Mouse (Mus musculus) heart, adult 8-10 months (tissue): ENCODE results near the gene Igfbp4. TPM values are rescaled to one million over a fixed set of nuclear protein-coding genes. Genes with fewer than 3 reads are reported as not detected.

Experiments
- DNase-seq: peaks from one replicate; pipeline ENCODE4 v3.0.0; 2022; ENCODE audit warnings: low spot score
- total RNA-seq, 4 experiments: library from RNA; stranded (reverse); gene quantifications; 2 replicates each; pipeline ENCODE4 v1.2.4; 2022

Gene Igfbp4
- total RNA-seq, 4 experiments from 2014 or later: 79.9 to 86.6 (median 84.1) TPM

DNA sequence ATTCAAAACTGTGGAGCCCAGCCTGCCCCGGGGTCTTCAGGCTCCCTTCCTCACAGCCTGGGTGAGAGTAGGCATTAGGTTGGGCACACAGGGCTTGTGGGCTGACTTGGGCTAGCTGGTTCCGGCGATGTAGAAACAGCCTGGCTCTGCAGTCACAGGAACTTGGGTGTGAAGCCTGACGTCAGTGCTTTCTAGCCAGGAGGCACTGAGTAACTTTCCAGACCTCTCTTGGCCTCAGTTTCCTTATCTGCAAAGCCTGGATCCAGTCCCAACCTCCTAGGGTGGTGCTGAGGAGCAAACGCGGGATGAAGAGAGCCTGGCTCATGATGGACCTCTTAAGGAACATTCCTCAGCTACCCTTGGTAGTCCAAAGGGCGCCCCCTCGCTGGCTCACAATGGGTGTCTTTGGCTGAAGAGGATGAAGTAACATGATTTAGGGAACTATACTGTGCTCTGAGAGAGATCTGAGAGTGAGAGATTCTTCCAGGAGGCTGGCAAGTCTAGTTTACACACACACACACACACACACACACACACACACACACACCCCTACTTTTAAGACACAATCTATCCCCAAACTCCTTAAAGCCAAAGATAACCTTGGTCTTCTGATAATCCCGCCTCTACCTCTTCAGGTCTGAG is 40.0 kb downstream of the Igfbp4 start:
- DNase-seq: peak; percentile 20

- no peak for DNase-seq
These were observed 40.5 kb downstream of the Igfbp4 start for GRCm38 (mm10) chr11:99081566-99081965.

DNA sequence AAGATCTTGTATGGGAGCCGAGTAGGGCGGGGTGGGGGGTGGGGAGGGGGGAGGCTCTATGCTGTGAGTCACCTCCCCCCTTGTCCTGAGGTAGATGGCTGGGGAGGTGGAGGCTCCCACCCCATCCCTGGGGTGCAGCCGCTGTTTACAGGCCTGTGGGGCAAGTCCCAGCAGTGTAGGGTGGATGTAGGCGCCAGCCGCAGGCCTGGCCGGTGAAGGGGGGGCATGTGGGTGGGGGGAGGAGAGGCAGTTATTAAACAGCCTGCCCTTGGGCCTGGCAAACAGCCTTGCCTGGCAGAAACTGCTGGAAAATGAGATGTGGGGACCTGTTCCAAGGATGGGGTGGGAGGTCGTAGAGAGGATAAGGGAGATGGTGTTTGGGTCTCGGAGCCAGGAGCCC is 41.1 kb downstream of the Igfbp4 start:
- no peak for DNase-seq

DNA sequence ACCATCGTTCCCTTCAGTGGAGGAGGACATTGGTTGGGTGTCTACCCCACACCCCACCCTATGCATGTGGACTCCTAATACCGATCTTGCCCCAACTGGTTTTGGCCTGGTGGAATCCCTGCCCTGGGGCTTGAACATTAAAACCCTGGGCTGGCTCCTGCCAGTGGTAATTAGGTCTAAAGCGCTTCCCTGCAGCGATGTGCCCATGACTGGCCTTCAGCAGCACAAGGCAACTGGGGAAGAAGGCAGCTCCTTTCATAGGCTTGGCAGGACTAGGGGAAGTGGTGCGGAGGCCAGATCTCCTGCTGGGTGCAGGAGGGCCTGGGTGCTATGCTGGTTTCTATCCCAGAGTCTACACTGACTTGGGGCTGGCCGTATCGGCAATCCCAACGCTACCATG is 42.5 kb downstream of the Igfbp4 start:
- DNase-seq: no peak

DNA sequence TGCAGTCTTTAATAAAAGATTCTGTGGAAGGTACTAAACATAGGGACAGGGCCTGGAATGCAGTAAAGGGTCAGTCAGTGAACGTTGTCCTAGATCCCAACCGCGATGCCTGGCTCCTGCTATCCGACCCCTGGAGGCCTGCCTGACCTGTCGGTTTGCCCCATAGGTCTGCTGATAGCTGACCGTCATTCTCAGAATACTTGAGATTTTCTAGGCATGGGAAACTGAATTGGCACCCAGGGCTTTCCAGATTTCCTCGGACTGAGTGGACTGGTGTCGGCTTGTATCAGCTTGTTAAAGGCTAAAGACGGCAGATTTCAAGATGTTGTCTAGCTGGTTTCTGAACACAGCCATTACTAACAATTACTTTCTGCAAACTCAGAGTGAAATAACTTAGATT is 43.3 kb downstream of the Igfbp4 start:
- no peak for DNase-seq

DNA sequence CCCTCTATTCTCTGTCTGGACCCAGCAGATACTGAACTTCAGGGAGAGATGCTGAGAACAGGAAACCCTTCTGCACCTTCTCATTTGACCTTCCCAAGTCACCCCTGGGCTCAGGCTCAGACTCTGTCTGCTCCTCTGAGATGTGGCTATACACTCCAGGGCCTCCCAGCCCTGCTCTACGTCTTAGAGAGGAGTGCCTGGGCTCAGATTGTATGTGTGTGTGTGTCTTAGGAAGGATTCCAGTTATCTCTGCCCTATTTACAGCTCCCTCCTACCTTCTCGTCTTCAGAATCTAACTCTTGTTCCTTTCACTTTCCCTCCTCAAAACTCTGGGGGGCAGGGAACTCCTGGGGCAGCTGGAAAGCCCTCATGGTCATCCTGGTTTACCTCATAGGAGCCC is 47.4 kb downstream of the Igfbp4 start:
- DNase-seq: no peak

GRCm38 (mm10) chr11:99089077-99089601 is 48.1 kb downstream of the Igfbp4 start, which contains the start of gene Tns4:
Tns4 (minus strand) TSS chr11:99089306.
- no peak for DNase-seq

GRCm38 (mm10) chr11:99090391-99090790 is 49.3 kb downstream of the Igfbp4 start:
- DNase-seq: no peak

DNA sequence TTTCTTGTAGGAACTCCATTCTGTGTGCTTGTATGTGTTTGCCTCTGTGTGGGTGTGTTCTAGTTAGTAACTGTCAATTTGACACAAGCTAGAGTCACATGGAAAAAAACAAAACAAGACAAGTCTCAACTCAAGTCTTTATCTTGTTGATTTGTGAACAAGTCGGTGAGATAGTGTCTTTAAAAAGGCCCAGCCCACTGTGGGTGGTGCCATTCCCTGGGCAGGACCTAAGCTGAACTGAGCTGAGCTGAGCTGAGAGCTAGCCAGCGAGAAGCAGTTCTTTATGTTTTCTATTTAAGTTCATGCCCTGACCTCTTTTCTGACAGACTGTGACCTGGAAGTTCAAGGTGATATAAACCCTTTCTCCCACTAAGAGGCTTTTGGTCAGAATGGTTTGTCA is 50.6 kb downstream of the Igfbp4 start:
- no peak for DNase-seq

GRCm38 (mm10) chr11:99093740-99094139 is 52.7 kb downstream of the Igfbp4 start:
- no peak for DNase-seq

DNA sequence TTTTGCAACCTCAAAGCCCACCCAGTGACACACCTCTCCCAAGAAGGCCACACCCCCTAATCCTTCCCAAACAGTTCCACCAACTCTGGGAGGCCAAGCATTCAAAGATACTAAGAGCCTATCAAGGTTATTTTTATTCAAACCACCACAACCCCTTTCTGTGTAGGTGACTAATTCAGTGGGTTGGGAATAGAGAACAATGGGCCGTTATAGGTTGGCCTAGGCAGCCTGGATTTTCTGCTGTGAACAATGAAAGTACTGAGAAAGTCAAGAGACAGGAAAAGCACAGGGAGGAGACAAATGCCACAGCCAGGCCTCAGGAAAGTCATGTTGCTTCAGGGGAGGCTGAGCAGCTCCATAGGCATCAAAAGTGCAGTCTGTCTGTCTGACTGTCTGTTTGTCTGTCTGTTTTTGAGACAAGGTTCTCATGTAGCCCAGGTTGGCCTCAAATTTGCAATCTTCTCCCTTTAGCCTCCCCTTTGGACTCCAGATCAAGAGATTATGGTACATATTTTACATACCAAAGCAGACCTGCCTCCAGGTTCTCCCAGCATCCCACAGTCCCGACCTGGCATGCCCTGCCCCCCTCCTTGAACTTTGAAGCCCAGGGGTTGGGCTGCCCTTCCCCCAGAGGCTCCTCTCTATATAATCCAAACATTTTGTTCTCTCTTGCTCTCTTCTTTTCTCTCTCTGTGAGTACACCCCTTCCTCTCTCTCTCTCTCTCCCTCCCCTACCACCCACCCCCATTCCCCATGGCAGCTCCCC is 54.0 kb downstream of the Igfbp4 start:
- no peak for DNase-seq

- DNase-seq: no peak
These were observed 54.7 kb downstream of the Igfbp4 start for GRCm38 (mm10) chr11:99095759-99096158.

GRCm38 (mm10) chr11:99096417-99096816 is 55.4 kb downstream of the Igfbp4 start:
- DNase-seq: no peak

GRCm38 (mm10) chr11:99096996-99097774 is 56.1 kb downstream of the Igfbp4 start:
- DNase-seq: no peak

- DNase-seq: no peak
These were observed 57.9 kb downstream of the Igfbp4 start for GRCm38 (mm10) chr11:99098924-99099323.

DNA sequence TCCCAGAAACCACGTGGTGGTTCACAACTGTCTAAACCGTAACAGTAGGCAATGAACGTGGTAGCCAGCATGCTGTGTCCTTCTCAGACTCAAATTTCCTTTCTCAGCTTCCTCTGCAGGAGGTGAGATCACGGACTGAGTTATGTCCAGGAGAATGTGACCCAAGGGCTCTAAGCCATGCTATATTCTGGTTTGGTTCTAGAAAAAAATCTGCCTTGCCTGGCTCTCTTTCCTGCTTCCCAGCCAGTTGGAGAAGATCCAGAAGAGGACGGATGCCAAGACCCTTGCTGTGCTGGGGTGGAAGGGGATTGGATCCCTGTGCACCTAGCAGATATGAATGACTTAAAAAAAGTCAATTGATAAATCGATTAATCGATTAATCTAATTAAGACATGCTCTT is 58.5 kb downstream of the Igfbp4 start:
- no peak for DNase-seq

- no peak for DNase-seq
These were observed 59.2 kb downstream of the Igfbp4 start for GRCm38 (mm10) chr11:99100215-99100614.

- no peak for DNase-seq
These were observed 60.6 kb downstream of the Igfbp4 start for GRCm38 (mm10) chr11:99101693-99102092.

GRCm38 (mm10) chr11:99102575-99103270 is 61.7 kb downstream of the Igfbp4 start:
- no peak for DNase-seq
